Mouse (Mus musculus) C2C12 (cell line): ENCODE data around the gene Thap8.

Experiments
- CTCF ChIP-seq: IDR thresholded peaks from one replicate; pipeline ENCODE4 v1.5.1; 2011; ENCODE audit not compliant: control insufficient read depth, insufficient read depth, insufficient read length
- MYOD1 ChIP-seq: IDR thresholded peaks from one replicate; pipeline ENCODE4 v1.6.1; 2011; ENCODE audit warnings: low read depth; ENCODE audit not compliant: control insufficient read depth, insufficient read length
- USF1 ChIP-seq: IDR thresholded peaks from one replicate; pipeline ENCODE4 v1.6.1; 2011; ENCODE audit warnings: low read depth, mild to moderate bottlenecking, control low read depth, moderate library complexity

- no peak for TF ChIP-seq CTCF
- TF ChIP-seq MYOD1 = no peak
- TF ChIP-seq USF1 = no peak
Measured at GRCm38 (mm10) chr7:30321539-30322284, 41.8 kb downstream of the Thap8 start, which contains the start of gene E130208F15Rik.
